Mouse (Mus musculus): ENCODE measurements at regions not wholly inside any gene's neighbourhood (a gene's known extent, or its start where the extent isn't known, plus 50 kb on each side); places are given as distances from the start of the nearest gene placed in this dataset.
A peak's percentile ranks its signal among the peaks of the same experiment; 100 is the strongest.

DNA sequence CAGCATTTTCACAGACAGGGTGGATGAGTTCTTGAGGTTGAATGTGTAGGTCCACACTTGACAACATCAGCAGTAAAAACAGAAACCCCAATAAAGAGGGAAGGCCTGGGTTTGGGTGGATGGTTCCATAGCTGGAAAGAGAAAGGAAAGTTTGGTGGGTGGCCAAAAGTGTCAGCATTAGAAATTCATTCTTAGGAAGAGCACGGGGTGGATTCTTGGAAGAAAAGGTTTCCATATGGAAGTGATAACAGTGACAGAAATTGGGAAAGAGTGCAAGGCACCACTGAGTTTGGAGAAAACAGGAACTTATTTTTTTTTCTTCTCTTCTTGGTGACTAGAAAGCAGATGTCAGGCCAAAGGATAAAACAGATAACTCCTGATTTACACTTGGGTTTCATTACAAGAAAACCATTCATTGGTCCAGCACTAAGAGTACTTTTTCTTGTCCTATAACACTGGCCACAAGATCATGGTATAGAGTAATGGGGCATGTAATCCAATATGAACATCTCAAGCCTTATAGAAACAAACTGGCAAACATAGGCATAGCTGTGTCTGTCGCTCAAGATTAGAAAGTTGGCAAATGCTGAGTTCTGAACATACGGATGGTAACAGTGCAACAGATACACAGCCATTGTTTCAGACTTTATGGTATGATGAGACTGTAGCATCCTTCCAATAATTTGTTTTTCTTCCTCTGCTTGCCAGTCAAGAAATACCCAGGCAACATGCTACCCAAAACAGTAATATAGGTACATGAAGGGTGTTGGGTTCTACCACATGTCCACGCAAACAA lies 209.7 kb upstream of the Pard3b start:
- ATAC-seq (ENCODE audit: low FRiP score, low TSS enrichment), result no peak
- Histone ChIP-seq H3K9ac (replicated peaks; ENCODE audit: low read length) (no peak overlapping the region), H3K27me3 (ENCODE audit: control insufficient read depth, insufficient read depth, low read length) (no peaks in the 10 kb centered on the region), H3K27ac (replicated peaks; ENCODE audit: low read depth, low read length) (no peak overlapping the region), H3K36me3 (ENCODE audit: control insufficient read depth, insufficient read depth, low read length) (no peaks in the 10 kb centered on the region), H3K4me3 (replicated peaks; ENCODE audit: low read depth, low read length) (no peak overlapping the region), H3K4me2 (ENCODE audit: low read length) (no peak overlapping the region), H3K9me3 (ENCODE audit: control insufficient read depth, low read length) (no peaks in the 10 kb centered on the region), H3K4me1 (ENCODE audit: control insufficient read depth, insufficient read depth, low read length) (no peaks in the 10 kb centered on the region)
- DNase-seq, result no peak
- WGBS, result 94% methylated on average over 4 of the region's 4 CpGs

GRCm38 (mm10) chr1:61437603-61438002 lies 201.0 kb upstream of the Pard3b start:
- DNase-seq, result no peak
- Histone ChIP-seq H3K36me3 (ENCODE audit: control insufficient read depth, insufficient read depth, low read length) (no peaks in the 10 kb centered on the region), H3K4me2 (ENCODE audit: low read length) (no peak overlapping the region), H3K27ac (replicated peaks; ENCODE audit: low read depth, low read length) (no peak overlapping the region), H3K9me3 (ENCODE audit: control insufficient read depth, low read length) (no peaks in the 10 kb centered on the region), H3K9ac (replicated peaks; ENCODE audit: low read length) (no peak overlapping the region), H3K4me3 (replicated peaks; ENCODE audit: low read depth, low read length) (no peak overlapping the region), H3K4me1 (ENCODE audit: control insufficient read depth, insufficient read depth, low read length) (no peaks in the 10 kb centered on the region), H3K27me3 (ENCODE audit: control insufficient read depth, insufficient read depth, low read length) (no peaks in the 10 kb centered on the region)
- 78% methylated on average over 3 of the region's 3 CpGs for WGBS
- no peak for ATAC-seq (ENCODE audit: low FRiP score, low TSS enrichment)

DNA sequence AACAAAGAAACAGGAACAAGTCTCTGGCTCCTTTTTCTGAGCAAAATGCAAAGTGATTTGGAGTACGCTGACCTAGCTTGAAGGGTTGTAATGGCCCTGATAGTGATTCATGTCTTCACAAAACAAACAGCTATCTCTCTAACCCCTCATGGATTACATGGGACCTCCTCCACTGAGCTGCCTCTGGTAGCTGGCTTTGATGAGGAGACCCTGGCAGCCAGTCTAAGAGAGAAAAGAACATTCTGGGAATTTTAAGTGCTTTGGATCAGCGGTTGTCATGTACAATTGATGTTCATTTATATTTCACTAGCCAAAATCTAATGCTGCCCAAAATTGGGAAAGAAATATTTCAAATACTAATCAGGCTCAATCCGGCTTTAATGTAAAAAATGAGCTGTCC lies 177.2 kb upstream of the Pard3b start:
- Histone ChIP-seq H3K27ac (replicated peaks; ENCODE audit: low read depth, low read length) (no peak overlapping the region), H3K9me3 (ENCODE audit: control insufficient read depth, low read length) (no peaks in the 10 kb centered on the region), H3K4me1 (ENCODE audit: control insufficient read depth, insufficient read depth, low read length) (no peaks in the 10 kb centered on the region), H3K9ac (replicated peaks; ENCODE audit: low read length) (no peak overlapping the region), H3K36me3 (ENCODE audit: control insufficient read depth, insufficient read depth, low read length) (no peaks in the 10 kb centered on the region), H3K27me3 (ENCODE audit: control insufficient read depth, insufficient read depth, low read length) (no peaks in the 10 kb centered on the region), H3K4me2 (ENCODE audit: low read length) (no peak overlapping the region), H3K4me3 (replicated peaks; ENCODE audit: low read depth, low read length) (no peak overlapping the region)
- ATAC-seq (ENCODE audit: low FRiP score, low TSS enrichment) (no peak), DNase-seq (peak; percentile 12)
- 76% methylated on average over 3 of the region's 3 CpGs for WGBS

DNA sequence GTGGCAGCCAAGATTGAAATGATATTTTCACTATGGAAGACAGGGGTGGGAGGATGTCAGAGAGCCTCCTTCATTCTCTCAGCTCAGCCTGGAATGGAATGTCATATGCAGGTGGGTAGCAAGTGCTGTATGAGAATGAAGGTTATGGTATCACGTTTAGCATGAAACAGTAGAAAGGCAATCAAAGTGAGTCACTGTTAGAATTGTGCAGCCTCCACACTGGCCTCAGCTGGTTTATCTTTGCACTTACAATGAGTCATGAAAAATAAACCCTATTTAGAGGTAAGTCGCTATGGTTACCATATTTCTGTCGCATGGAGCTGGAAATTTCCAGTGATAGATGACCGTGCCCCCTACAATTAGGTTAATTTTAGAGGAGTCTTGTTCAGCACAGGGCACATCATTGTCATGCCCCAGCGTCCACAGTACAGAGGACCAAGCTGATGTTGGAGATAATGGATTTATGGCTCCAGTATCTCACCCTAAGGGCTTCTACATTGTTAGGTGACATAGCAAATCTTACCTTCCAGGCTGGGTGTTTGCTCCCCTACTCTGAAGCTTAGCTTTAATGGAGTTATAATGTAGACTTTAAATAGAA lies 167.9 kb upstream of the Pard3b start:
- Histone ChIP-seq H3K4me3 (replicated peaks; ENCODE audit: low read depth, low read length) (no peak overlapping the region), H3K4me1 (ENCODE audit: control insufficient read depth, insufficient read depth, low read length) (peaks cover 14% of the 10 kb centered on the region), H3K36me3 (ENCODE audit: control insufficient read depth, insufficient read depth, low read length) (no peaks in the 10 kb centered on the region), H3K9me3 (ENCODE audit: control insufficient read depth, low read length) (no peaks in the 10 kb centered on the region), H3K27ac (replicated peaks; ENCODE audit: low read depth, low read length) (peak overlapping the region; percentile 37; the same call in 1 of the 2 replicates), H3K9ac (replicated peaks; ENCODE audit: low read length) (no peak overlapping the region), H3K4me2 (ENCODE audit: low read length) (no peak overlapping the region), H3K27me3 (ENCODE audit: control insufficient read depth, insufficient read depth, low read length) (no peaks in the 10 kb centered on the region)
- ATAC-seq (ENCODE audit: low FRiP score, low TSS enrichment) (no peak), DNase-seq (peak; percentile 16)
- 66% methylated on average over 5 of the region's 5 CpGs for WGBS

GRCm38 (mm10) chr1:61471779-61472578 lies 166.6 kb upstream of the Pard3b start:
- peak; percentile 67 for DNase-seq
- Histone ChIP-seq H3K36me3 (ENCODE audit: control insufficient read depth, insufficient read depth, low read length) (no peaks in the 10 kb centered on the region), H3K4me3 (replicated peaks; ENCODE audit: low read depth, low read length) (peak overlapping the region; percentile 21), H3K9me3 (ENCODE audit: control insufficient read depth, low read length) (no peaks in the 10 kb centered on the region), H3K9ac (replicated peaks; ENCODE audit: low read length) (peak overlapping the region; percentile 57; the same call in 1 of the 2 replicates), H3K27me3 (ENCODE audit: control insufficient read depth, insufficient read depth, low read length) (no peaks in the 10 kb centered on the region), H3K4me2 (ENCODE audit: low read length) (peak overlapping the region; percentile 50), H3K27ac (replicated peaks; ENCODE audit: low read depth, low read length) (peak overlapping the region; percentile 92), H3K4me1 (ENCODE audit: control insufficient read depth, insufficient read depth, low read length) (peaks cover 14% of the 10 kb centered on the region)
- ATAC-seq (ENCODE audit: low FRiP score, low TSS enrichment), result peak; percentile 72
- WGBS, result 36% methylated on average over 6 of the region's 6 CpGs

GRCm38 (mm10) chr1:61472579-61473242 lies 165.9 kb upstream of the Pard3b start:
- DNase-seq, result peak; percentile 80
- Histone ChIP-seq H3K27ac (replicated peaks; ENCODE audit: low read depth, low read length) (peak overlapping the region; percentile 92), H3K9ac (replicated peaks; ENCODE audit: low read length) (peak overlapping the region; percentile 57; the same call in 1 of the 2 replicates), H3K4me1 (ENCODE audit: control insufficient read depth, insufficient read depth, low read length) (peaks cover 14% of the 10 kb centered on the region), H3K4me3 (replicated peaks; ENCODE audit: low read depth, low read length) (peak overlapping the region; percentile 21), H3K27me3 (ENCODE audit: control insufficient read depth, insufficient read depth, low read length) (no peaks in the 10 kb centered on the region), H3K36me3 (ENCODE audit: control insufficient read depth, insufficient read depth, low read length) (no peaks in the 10 kb centered on the region), H3K4me2 (ENCODE audit: low read length) (peak overlapping the region; percentile 50), H3K9me3 (ENCODE audit: control insufficient read depth, low read length) (no peaks in the 10 kb centered on the region)
- ATAC-seq (ENCODE audit: low FRiP score, low TSS enrichment), result peak; percentile 37; the same call in 1 of the 2 replicates
- 37% methylated on average over 13 of the region's 13 CpGs for WGBS

DNA sequence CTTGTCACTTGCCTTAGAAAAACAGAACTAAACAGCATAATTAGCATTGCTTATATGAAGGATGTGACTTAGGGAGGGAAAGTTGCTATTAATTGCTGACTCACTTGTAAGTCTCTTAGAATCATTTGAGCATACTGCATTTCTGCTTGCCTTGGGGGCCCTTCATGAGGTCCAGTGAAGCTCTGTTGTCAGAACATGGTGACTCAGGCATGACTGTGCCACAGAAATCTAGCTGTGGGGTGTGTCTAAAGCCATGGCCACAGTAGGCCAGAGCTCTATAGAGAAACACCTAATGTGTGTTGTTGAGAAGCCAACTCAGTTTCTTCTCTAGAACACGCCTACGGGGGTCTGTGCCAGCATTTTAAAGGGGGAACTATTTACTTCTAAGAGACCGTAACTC lies 153.2 kb upstream of the Pard3b start:
- H3K4me3 ChIP-seq (replicated peaks; ENCODE audit: low read depth, low read length), result no peak overlapping the region
- WGBS, result 97% methylated on average over 3 of the region's 3 CpGs
- H3K4me2 ChIP-seq (ENCODE audit: low read length), result no peak overlapping the region
- H3K27me3 ChIP-seq (ENCODE audit: control insufficient read depth, insufficient read depth, low read length), result no peaks in the 10 kb centered on the region
- no peaks in the 10 kb centered on the region for H3K4me1 ChIP-seq (ENCODE audit: control insufficient read depth, insufficient read depth, low read length)
- H3K36me3 ChIP-seq (ENCODE audit: control insufficient read depth, insufficient read depth, low read length), result no peaks in the 10 kb centered on the region
- no peak overlapping the region for H3K27ac ChIP-seq (replicated peaks; ENCODE audit: low read depth, low read length)
- DNase-seq (no peak), ATAC-seq (ENCODE audit: low FRiP score, low TSS enrichment) (no peak)
- no peak overlapping the region for H3K9ac ChIP-seq (replicated peaks; ENCODE audit: low read length)
- H3K9me3 ChIP-seq (ENCODE audit: control insufficient read depth, low read length), result no peaks in the 10 kb centered on the region

GRCm38 (mm10) chr1:61524886-61525285 lies 113.7 kb upstream of the Pard3b start:
- no peak overlapping the region for H3K27ac ChIP-seq (replicated peaks; ENCODE audit: low read depth, low read length)
- no peak for ATAC-seq (ENCODE audit: low FRiP score, low TSS enrichment)
- H3K9ac ChIP-seq (replicated peaks; ENCODE audit: low read length), result no peak overlapping the region
- WGBS, result 76% methylated on average over 1 of the region's 1 CpGs
- DNase-seq, result no peak
- H3K4me3 ChIP-seq (replicated peaks; ENCODE audit: low read depth, low read length), result no peak overlapping the region
- no peak overlapping the region for H3K4me2 ChIP-seq (ENCODE audit: low read length)
- no peaks in the 10 kb centered on the region for H3K4me1 ChIP-seq (ENCODE audit: control insufficient read depth, insufficient read depth, low read length)
- H3K27me3 ChIP-seq (ENCODE audit: control insufficient read depth, insufficient read depth, low read length), result no peaks in the 10 kb centered on the region
- H3K9me3 ChIP-seq (ENCODE audit: control insufficient read depth, low read length), result no peaks in the 10 kb centered on the region
- no peaks in the 10 kb centered on the region for H3K36me3 ChIP-seq (ENCODE audit: control insufficient read depth, insufficient read depth, low read length)
